Mouse (Mus musculus): ENCODE results near the gene Pram1. TPM values are rescaled to one million over a fixed set of nuclear protein-coding genes. Genes with fewer than 3 reads are reported as not detected.

The Pram1 gene
- not detected for polyA plus RNA-seq (2015; fragmentation: Illumina TruSeq; extraction: RNeasy Lipid Tissue Mini Kit (QIAGEN cat#74804); ENCODE audit: insufficient read depth, low read depth, low replicate concordance)

GRCm38 (mm10) chr17:33637516-33638276, at the start of gene Pram1:
Gene Pram1, plus strand, starts transcription at chr17:33638056.

DNA sequence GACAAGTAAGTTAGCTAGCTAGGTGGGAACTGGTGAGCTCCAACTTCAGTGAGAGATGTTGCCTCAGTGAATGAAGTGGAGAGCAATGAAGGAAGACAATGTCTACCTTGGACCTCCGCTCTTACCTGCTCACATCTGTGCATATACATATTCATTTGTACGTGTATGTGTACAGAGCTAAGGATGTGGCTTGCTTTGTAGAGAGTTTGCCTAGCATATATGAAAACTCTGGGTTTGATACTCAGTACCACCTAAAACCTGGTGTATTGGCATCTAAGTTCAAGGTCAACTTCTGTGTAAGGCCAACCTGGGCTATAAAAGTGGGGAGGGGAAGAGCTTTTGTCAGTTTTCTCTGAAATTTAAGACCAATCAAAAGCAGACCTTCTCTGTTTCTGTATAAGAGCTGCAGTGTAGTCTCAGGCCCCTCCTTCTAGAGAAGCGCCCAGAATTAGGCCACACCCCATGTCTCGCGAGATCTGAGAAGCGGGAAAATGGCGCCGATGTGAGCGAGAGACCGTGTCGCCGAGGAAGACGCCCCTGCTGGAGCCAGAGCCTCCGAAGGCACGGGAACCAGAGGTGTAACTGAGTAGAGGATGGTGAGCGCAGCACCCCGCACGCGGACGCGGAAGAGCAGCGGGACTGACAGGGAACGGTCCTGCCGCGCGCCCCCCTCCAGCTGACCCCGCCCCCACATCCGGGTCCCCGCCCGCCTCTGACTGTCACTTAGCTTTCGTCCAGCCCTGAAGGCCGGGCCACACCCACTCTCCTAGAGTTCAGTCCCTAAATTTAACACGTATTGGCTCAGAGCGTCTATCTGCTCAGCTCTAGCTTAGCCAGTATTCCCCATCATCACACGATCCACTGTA, 9.0 kb upstream of the Pram1 start, which contains the start of gene Zfp414:
Gene Zfp414 (plus strand): TSS at position 470 of the 866 bp plus-strand sequence.

GRCm38 (mm10) chr17:33686760-33687159, 48.9 kb downstream of the Pram1 start, which contains the start of gene Hnrnpm:
Gene Hnrnpm, minus strand, starts transcription at chr17:33686860.

Other genes starting within 250 kb of the Pram1 start
- 4.3 TPM for gene Zfp101, start 243.4 kb upstream of the Pram1 start, polyA plus RNA-seq (2015; fragmentation: Illumina TruSeq; extraction: RNeasy Lipid Tissue Mini Kit (QIAGEN cat#74804); ENCODE audit: insufficient read depth, low read depth, low replicate concordance)
- not detected for gene Actl9, start 205.2 kb upstream of the Pram1 start, polyA plus RNA-seq (2015; fragmentation: Illumina TruSeq; extraction: RNeasy Lipid Tissue Mini Kit (QIAGEN cat#74804); ENCODE audit: insufficient read depth, low read depth, low replicate concordance)
- gene Adamts10, start 113.9 kb upstream of the Pram1 start, polyA plus RNA-seq (2015; fragmentation: Illumina TruSeq; extraction: RNeasy Lipid Tissue Mini Kit (QIAGEN cat#74804); ENCODE audit: insufficient read depth, low read depth, low replicate concordance), result 19.4 TPM
- 2.0 TPM for gene Myo1f, start 82.3 kb upstream of the Pram1 start, polyA plus RNA-seq (2015; fragmentation: Illumina TruSeq; extraction: RNeasy Lipid Tissue Mini Kit (QIAGEN cat#74804); ENCODE audit: insufficient read depth, low read depth, low replicate concordance)
- 9.2 TPM for gene Zfp414, start 9.0 kb upstream of the Pram1 start, polyA plus RNA-seq (2015; fragmentation: Illumina TruSeq; extraction: RNeasy Lipid Tissue Mini Kit (QIAGEN cat#74804); ENCODE audit: insufficient read depth, low read depth, low replicate concordance)
- 32.3 TPM for gene Hnrnpm, start 48.8 kb downstream of the Pram1 start, polyA plus RNA-seq (2015; fragmentation: Illumina TruSeq; extraction: RNeasy Lipid Tissue Mini Kit (QIAGEN cat#74804); ENCODE audit: insufficient read depth, low read depth, low replicate concordance)
- 16.5 TPM for gene March2, start 80.6 kb downstream of the Pram1 start, polyA plus RNA-seq (2015; fragmentation: Illumina TruSeq; extraction: RNeasy Lipid Tissue Mini Kit (QIAGEN cat#74804); ENCODE audit: insufficient read depth, low read depth, low replicate concordance)
- gene Rab11b, start 122.5 kb downstream of the Pram1 start, polyA plus RNA-seq (2015; fragmentation: Illumina TruSeq; extraction: RNeasy Lipid Tissue Mini Kit (QIAGEN cat#74804); ENCODE audit: insufficient read depth, low read depth, low replicate concordance), result 23.5 TPM
- 6.9 TPM for gene Angptl4, start 143.8 kb downstream of the Pram1 start, polyA plus RNA-seq (2015; fragmentation: Illumina TruSeq; extraction: RNeasy Lipid Tissue Mini Kit (QIAGEN cat#74804); ENCODE audit: insufficient read depth, low read depth, low replicate concordance)
- gene Kank3, start 172.5 kb downstream of the Pram1 start, polyA plus RNA-seq (2015; fragmentation: Illumina TruSeq; extraction: RNeasy Lipid Tissue Mini Kit (QIAGEN cat#74804); ENCODE audit: insufficient read depth, low read depth, low replicate concordance), result 38.1 TPM
- gene Rps28, start 186.5 kb downstream of the Pram1 start, polyA plus RNA-seq (2015; fragmentation: Illumina TruSeq; extraction: RNeasy Lipid Tissue Mini Kit (QIAGEN cat#74804); ENCODE audit: insufficient read depth, low read depth, low replicate concordance), result 1,005 TPM
- gene Ndufa7, start 186.5 kb downstream of the Pram1 start, polyA plus RNA-seq (2015; fragmentation: Illumina TruSeq; extraction: RNeasy Lipid Tissue Mini Kit (QIAGEN cat#74804); ENCODE audit: insufficient read depth, low read depth, low replicate concordance), result 92.9 TPM
- 11.7 TPM for gene Cd320, start 205.0 kb downstream of the Pram1 start, polyA plus RNA-seq (2015; fragmentation: Illumina TruSeq; extraction: RNeasy Lipid Tissue Mini Kit (QIAGEN cat#74804); ENCODE audit: insufficient read depth, low read depth, low replicate concordance)
- gene Gm7029, start 235.8 kb downstream of the Pram1 start, polyA plus RNA-seq (2015; fragmentation: Illumina TruSeq; extraction: RNeasy Lipid Tissue Mini Kit (QIAGEN cat#74804); ENCODE audit: insufficient read depth, low read depth, low replicate concordance), result not detected